Mouse (Mus musculus): ENCODE data around the gene Olfr1360. TPM values are rescaled to one million over a fixed set of nuclear protein-coding genes. Genes with fewer than 3 reads are reported as not detected.

Gene Olfr1360
- polyA plus RNA-seq, 1 experiment from 2014 or later = not detected

- H3K36me3 ChIP-seq (ENCODE audit: control insufficient read depth, insufficient read depth) = no peaks in the 10 kb centered on the region
- no peak within 1 kb of the TSS for H3K4me2 ChIP-seq (ENCODE audit: low read length)
- no peak within 1 kb of the TSS for H3K27ac ChIP-seq (ENCODE audit: low read length)
- no peaks in the 10 kb centered on the region for H3K9me3 ChIP-seq (ENCODE audit: control insufficient read depth, low read length)
- H3K4me1 ChIP-seq (replicated peaks; ENCODE audit: control insufficient read depth, insufficient read depth, low read length) = no peaks in the 10 kb centered on the region
- no peaks in the 10 kb centered on the region for H3K27me3 ChIP-seq (replicated peaks; ENCODE audit: control insufficient read depth, insufficient read depth, low read length)
- no peak within 1 kb of the TSS for H3K4me3 ChIP-seq (replicated peaks; ENCODE audit: low read length)
- no peak within 1 kb of the TSS for H3K9ac ChIP-seq (replicated peaks; ENCODE audit: low read depth, low read length)
- ATAC-seq = no peak
Measured at GRCm38 (mm10) chr13:21697811-21698210, 20.6 kb upstream of the Olfr1360 start, which contains the start of gene Olfr1359. Gene Olfr1359 (plus strand): TSS chr13:21698111.

DNA sequence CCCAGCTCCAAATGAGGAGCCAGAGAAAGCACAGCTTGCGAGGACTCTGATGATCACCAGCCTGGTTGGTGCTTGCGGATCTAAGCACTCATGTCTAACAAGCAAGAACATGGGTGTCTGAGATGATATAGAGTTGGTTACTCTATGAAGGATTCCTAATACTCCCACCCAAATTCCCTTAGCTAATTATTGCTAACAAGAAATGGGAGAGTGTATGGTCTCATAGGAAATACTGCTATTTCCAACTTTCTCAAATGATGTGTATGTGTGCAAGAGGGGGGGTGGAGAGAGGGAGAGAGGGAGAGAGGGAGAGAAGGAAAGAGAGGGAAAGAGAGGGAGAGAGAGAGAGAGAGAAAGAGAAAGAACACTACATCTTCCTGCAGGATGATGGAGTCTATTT is 13.9 kb downstream of the Olfr1360 start, which contains the start of gene Olfr1361:
Olfr1361 (minus strand) TSS at position 101 of the 400 bp plus-strand sequence.
- no peaks in the 10 kb centered on the region for H3K36me3 ChIP-seq (ENCODE audit: control insufficient read depth, insufficient read depth)
- no peak within 1 kb of the TSS for H3K9ac ChIP-seq (replicated peaks; ENCODE audit: low read depth, low read length)
- no peak within 1 kb of the TSS for H3K27ac ChIP-seq (ENCODE audit: low read length)
- no peak within 1 kb of the TSS for H3K4me3 ChIP-seq (replicated peaks; ENCODE audit: low read length)
- no peak for ATAC-seq
- no peaks in the 10 kb centered on the region for H3K27me3 ChIP-seq (replicated peaks; ENCODE audit: control insufficient read depth, insufficient read depth, low read length)
- H3K4me1 ChIP-seq (replicated peaks; ENCODE audit: control insufficient read depth, insufficient read depth, low read length) = no peaks in the 10 kb centered on the region
- no peak within 1 kb of the TSS for H3K4me2 ChIP-seq (ENCODE audit: low read length)
- 80% methylated on average over 2 of the region's 2 CpGs for WGBS
- H3K9me3 ChIP-seq (ENCODE audit: control insufficient read depth, low read length) = no peaks in the 10 kb centered on the region

- Histone ChIP-seq H3K9me3 (ENCODE audit: control insufficient read depth, low read length) (no peaks in the 10 kb centered on the region), H3K4me3 (replicated peaks; ENCODE audit: low read length) (no peak within 1 kb of the TSS), H3K36me3 (ENCODE audit: control insufficient read depth, insufficient read depth) (no peaks in the 10 kb centered on the region), H3K27me3 (replicated peaks; ENCODE audit: control insufficient read depth, insufficient read depth, low read length) (no peaks in the 10 kb centered on the region), H3K4me1 (replicated peaks; ENCODE audit: control insufficient read depth, insufficient read depth, low read length) (no peaks in the 10 kb centered on the region), H3K9ac (replicated peaks; ENCODE audit: low read depth, low read length) (no peak within 1 kb of the TSS), H3K4me2 (ENCODE audit: low read length) (no peak within 1 kb of the TSS), H3K27ac (ENCODE audit: low read length) (no peak within 1 kb of the TSS)
- WGBS = 88% methylated on average over 2 of the region's 2 CpGs
- no peak for ATAC-seq
Measured at GRCm38 (mm10) chr13:21642418-21642817, 34.8 kb downstream of the Olfr1360 start, which contains the start of gene Olfr11. Gene Olfr11 (minus strand): TSS chr13:21642518.

Small RNA genes lying within 50 kb of the gene (microRNA-seq; reads per million reads assigned to microRNA genes)
- not detected for gene Gm44357
- not detected for gene Gm44367

Other genes with a start within 250 kb of the Olfr1360 start
- 2.0 and 3.4 TPM in 2 replicates for gene Pgbd1, start 236.3 kb downstream of the Olfr1360 start, polyA plus RNA-seq (2015; fragmentation: Nextera tagmentation; extraction: Ambion mirVana)
- 16.2 and 22.1 TPM in 2 replicates for gene Zscan26, start 223.7 kb downstream of the Olfr1360 start, polyA plus RNA-seq (2015; fragmentation: Nextera tagmentation; extraction: Ambion mirVana)
- 2.8 and 4.3 TPM in 2 replicates for gene Nkapl, start 208.9 kb downstream of the Olfr1360 start, polyA plus RNA-seq (2015; fragmentation: Nextera tagmentation; extraction: Ambion mirVana)
- gene Zkscan4, start 198.5 kb downstream of the Olfr1360 start, polyA plus RNA-seq (2015; fragmentation: Nextera tagmentation; extraction: Ambion mirVana) = 10.1 and 10.7 TPM in 2 replicates
- not detected in 2 replicates for gene Gm10065, start 198.0 kb downstream of the Olfr1360 start, polyA plus RNA-seq (2015; fragmentation: Nextera tagmentation; extraction: Ambion mirVana)
- gene AK157302, start 182.2 kb downstream of the Olfr1360 start, polyA plus RNA-seq (2015; fragmentation: Nextera tagmentation; extraction: Ambion mirVana) = 0.35 and 0.48 TPM in 2 replicates
- gene Gm11273, start 176.0 kb downstream of the Olfr1360 start, polyA plus RNA-seq (2015; fragmentation: Nextera tagmentation; extraction: Ambion mirVana) = 7.4 and 8.0 TPM in 2 replicates
- 6.9 and 8.0 TPM in 2 replicates for gene Zkscan8, start 146.3 kb downstream of the Olfr1360 start, polyA plus RNA-seq (2015; fragmentation: Nextera tagmentation; extraction: Ambion mirVana)
- gene Olfr1366, start 134.6 kb downstream of the Olfr1360 start, polyA plus RNA-seq (2015; fragmentation: Nextera tagmentation; extraction: Ambion mirVana) = 0.15 and 0.29 TPM in 2 replicates
- gene Olfr1535, start 117.5 kb downstream of the Olfr1360 start, polyA plus RNA-seq (2015; fragmentation: Nextera tagmentation; extraction: Ambion mirVana) = 0.07 TPM in 1 of 2 replicates, not detected in the other
- not detected in 2 replicates for gene Olfr1364, start 95.6 kb downstream of the Olfr1360 start, polyA plus RNA-seq (2015; fragmentation: Nextera tagmentation; extraction: Ambion mirVana)
- gene Olfr1362, start 63.4 kb downstream of the Olfr1360 start, polyA plus RNA-seq (2015; fragmentation: Nextera tagmentation; extraction: Ambion mirVana) = not detected in 2 replicates
- 0.06 TPM in 1 of 2 replicates, not detected in the other for gene Olfr11, start 34.9 kb downstream of the Olfr1360 start, polyA plus RNA-seq (2015; fragmentation: Nextera tagmentation; extraction: Ambion mirVana)
- gene Olfr1361, start 14.0 kb downstream of the Olfr1360 start, polyA plus RNA-seq (2015; fragmentation: Nextera tagmentation; extraction: Ambion mirVana) = not detected in 2 replicates
- not detected in 2 replicates for gene Olfr1359, start 20.7 kb upstream of the Olfr1360 start, polyA plus RNA-seq (2015; fragmentation: Nextera tagmentation; extraction: Ambion mirVana)
- gene Hist1h2bl, start 38.7 kb upstream of the Olfr1360 start, polyA plus RNA-seq (2015; fragmentation: Nextera tagmentation; extraction: Ambion mirVana) = 1.9 TPM in 1 of 2 replicates, not detected in the other
- gene Hist1h2ai, start 39.0 kb upstream of the Olfr1360 start, polyA plus RNA-seq (2015; fragmentation: Nextera tagmentation; extraction: Ambion mirVana) = 12.5 and 20.8 TPM in 2 replicates
- gene Hist1h3h, start 40.3 kb upstream of the Olfr1360 start, polyA plus RNA-seq (2015; fragmentation: Nextera tagmentation; extraction: Ambion mirVana) = 2.2 and 3.7 TPM in 2 replicates
- 1.2 and 2.2 TPM in 2 replicates for gene Hist1h2bm, start 44.6 kb upstream of the Olfr1360 start, polyA plus RNA-seq (2015; fragmentation: Nextera tagmentation; extraction: Ambion mirVana)
- gene Hist1h4j, start 57.7 kb upstream of the Olfr1360 start, polyA plus RNA-seq (2015; fragmentation: Nextera tagmentation; extraction: Ambion mirVana) = 0.94 and 1.2 TPM in 2 replicates
- 1.5 and 1.6 TPM in 2 replicates for gene Hist1h4k, start 73.1 kb upstream of the Olfr1360 start, polyA plus RNA-seq (2015; fragmentation: Nextera tagmentation; extraction: Ambion mirVana)
- 12.3 and 18.7 TPM in 2 replicates for gene Hist1h2ak, start 76.4 kb upstream of the Olfr1360 start, polyA plus RNA-seq (2015; fragmentation: Nextera tagmentation; extraction: Ambion mirVana)
- gene Hist1h2bn, start 76.7 kb upstream of the Olfr1360 start, polyA plus RNA-seq (2015; fragmentation: Nextera tagmentation; extraction: Ambion mirVana) = 0.85 and 2.3 TPM in 2 replicates
- 6.5 and 7.8 TPM in 2 replicates for gene Hist1h1b, start 103.2 kb upstream of the Olfr1360 start, polyA plus RNA-seq (2015; fragmentation: Nextera tagmentation; extraction: Ambion mirVana)
- gene Hist1h3i, start 106.0 kb upstream of the Olfr1360 start, polyA plus RNA-seq (2015; fragmentation: Nextera tagmentation; extraction: Ambion mirVana) = 49.1 and 60.2 TPM in 2 replicates
- gene Hist1h2an, start 109.8 kb upstream of the Olfr1360 start, polyA plus RNA-seq (2015; fragmentation: Nextera tagmentation; extraction: Ambion mirVana) = 1.7 TPM in 1 of 2 replicates, not detected in the other
- gene Hist1h2bp, start 110.1 kb upstream of the Olfr1360 start, polyA plus RNA-seq (2015; fragmentation: Nextera tagmentation; extraction: Ambion mirVana) = 2.0 TPM in 1 of 2 replicates, not detected in the other
- gene Hist1h2bq, start 132.8 kb upstream of the Olfr1360 start, polyA plus RNA-seq (2015; fragmentation: Nextera tagmentation; extraction: Ambion mirVana) = 7.9 and 8.0 TPM in 2 replicates
- not detected in 2 replicates for gene Hist1h2ao, start 133.1 kb upstream of the Olfr1360 start, polyA plus RNA-seq (2015; fragmentation: Nextera tagmentation; extraction: Ambion mirVana)
- not detected in 2 replicates for gene Hist1h4m, start 134.3 kb upstream of the Olfr1360 start, polyA plus RNA-seq (2015; fragmentation: Nextera tagmentation; extraction: Ambion mirVana)
- 5.9 and 6.4 TPM in 2 replicates for gene Hist1h4n, start 154.8 kb upstream of the Olfr1360 start, polyA plus RNA-seq (2015; fragmentation: Nextera tagmentation; extraction: Ambion mirVana)
- 1,189 and 1,296 TPM in 2 replicates for gene Hist1h2ap, start 156.1 kb upstream of the Olfr1360 start, polyA plus RNA-seq (2015; fragmentation: Nextera tagmentation; extraction: Ambion mirVana)
- gene Hist1h2br, start 156.3 kb upstream of the Olfr1360 start, polyA plus RNA-seq (2015; fragmentation: Nextera tagmentation; extraction: Ambion mirVana) = 7.8 and 8.3 TPM in 2 replicates